Mouse (Mus musculus): ENCODE measurements around the gene Mon1b. TPM values are rescaled to one million over a fixed set of nuclear protein-coding genes. Genes with fewer than 3 reads are reported as not detected.

The Mon1b gene
- total RNA-seq, 2 experiments from 2014 or later = 22.7 to 23.0 TPM

DNA sequence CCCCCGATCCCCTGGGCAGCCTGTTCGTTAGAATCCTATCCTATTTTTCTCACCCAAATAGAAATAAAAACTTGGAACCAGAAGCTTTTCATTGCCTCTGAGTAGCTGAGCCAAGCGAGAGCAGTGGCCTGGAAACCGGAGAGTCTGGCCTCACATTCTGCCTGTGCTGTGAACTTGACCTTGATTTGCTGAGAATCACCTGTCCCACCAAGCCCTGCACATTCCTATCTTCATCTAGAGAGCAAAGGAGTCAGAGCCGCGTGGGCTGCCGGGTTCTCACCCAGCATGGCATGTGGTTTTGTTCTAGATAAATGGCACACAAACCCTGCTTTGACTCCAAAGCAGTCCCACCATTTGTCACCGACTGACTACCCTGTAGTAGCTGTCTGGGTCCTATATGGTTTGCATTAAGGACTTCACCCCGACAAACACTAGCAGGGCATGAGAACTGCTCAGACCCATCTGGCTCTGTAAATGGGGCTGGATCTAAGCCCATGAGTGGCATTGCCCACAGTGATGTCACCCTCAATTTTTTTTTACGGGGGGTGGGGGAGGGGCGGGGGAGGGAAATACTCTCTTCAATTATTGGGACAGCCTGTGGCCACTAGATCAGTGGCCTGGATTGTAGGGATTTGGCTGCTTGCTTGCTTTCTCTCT lies 37.3 kb downstream of the Mon1b start:
- no peak for DNase-seq (ENCODE audit: low spot score in 2 of 2)

DNA sequence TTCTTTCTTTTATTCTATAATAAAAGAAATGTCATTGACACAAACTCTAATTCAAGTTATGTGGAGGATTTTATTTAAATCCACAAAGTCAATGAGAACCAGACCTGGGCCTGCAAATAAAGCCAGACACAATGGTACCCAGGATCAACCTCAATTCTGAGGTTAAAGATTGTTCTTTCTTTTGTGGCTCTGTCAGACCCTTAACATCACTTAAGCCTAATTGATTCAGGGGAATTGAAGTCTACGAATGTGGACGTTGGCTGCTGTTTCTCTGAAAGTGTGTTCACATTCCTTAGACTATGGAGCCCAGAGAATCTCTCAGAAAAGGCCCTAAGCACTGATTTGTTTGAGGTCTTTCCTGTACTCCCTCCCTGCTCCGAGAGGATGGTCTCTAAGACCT lies 37.9 kb downstream of the Mon1b start:
- no peak for DNase-seq (ENCODE audit: low spot score in 2 of 2)

DNA sequence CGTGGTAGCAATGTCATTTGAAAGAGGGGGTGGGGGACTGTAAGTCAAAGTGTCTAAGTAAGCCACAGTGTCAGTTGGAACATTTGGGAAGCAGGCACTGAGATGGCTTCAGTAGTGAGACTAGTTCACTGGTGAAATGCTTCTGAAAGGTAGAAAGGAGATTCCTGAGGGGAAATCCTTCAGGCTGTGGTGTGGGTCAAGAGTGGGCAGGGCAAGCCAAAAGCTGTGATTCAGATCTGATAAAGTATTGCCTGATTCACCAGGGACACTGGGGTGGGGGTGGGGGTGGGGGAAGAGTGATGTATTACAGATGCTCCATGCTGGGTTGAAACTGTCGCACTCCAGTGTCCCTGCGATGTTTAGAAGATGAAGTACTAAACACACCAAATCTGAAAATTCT lies 39.2 kb downstream of the Mon1b start:
- no peak for DNase-seq (ENCODE audit: low spot score in 2 of 2)

DNA sequence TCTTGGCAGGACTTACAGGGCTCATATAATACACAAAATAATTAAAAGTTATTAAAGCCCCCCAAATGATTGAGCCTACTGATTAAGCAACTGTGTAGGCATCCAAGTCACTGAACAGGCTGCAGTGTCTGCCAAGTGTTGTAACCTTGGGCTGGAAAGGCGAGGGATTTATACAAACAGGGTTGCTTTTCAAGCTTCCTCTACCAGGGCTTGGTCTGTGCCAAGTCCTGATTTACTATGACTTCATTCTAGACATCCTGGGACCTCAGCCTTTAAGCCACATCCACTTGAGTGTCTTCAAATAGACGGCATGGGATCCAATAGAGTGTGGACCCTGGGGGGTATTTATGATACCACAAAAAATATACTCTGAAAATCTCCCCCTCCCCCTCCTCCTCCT lies 39.9 kb downstream of the Mon1b start:
- no peak for DNase-seq (ENCODE audit: low spot score in 2 of 2)

DNA sequence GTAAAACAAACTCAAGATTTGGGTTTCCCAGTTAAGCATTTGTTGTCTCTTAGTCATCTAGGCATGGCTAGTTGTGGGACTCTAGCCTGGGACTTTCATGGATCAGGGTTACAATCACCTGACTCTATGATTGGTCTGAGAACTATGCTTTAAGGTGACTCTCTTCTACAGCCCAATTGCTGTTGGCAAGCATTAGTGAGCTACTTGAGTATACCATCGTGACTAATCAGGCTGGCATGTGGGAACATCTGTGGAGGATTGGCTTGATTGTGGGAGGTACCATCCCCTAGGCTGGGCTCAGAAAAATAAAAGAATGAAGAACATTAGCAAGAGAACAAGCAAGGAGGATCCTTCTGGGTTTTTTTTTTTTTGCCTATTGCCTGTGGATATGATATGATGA lies 41.4 kb downstream of the Mon1b start:
- DNase-seq (ENCODE audit: low spot score in 2 of 2) = no peak

DNA sequence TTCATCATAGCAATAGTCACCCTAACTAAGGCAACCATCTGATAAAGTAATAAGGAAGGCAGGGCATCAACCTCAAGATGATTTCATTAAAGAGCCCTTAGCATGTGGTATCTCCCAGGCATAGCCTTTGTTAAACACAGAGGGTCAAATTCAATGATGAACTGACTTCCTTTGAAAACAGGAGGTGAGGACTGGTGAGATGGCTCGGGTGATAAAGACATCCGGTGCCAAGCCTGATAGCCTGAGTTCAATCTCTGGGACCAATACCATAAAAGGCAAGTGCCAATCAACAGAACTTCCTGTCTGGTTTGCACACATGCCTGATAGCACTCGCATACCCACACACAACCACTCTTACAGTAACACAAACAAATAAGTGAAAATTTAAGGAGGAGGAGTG lies 44.0 kb downstream of the Mon1b start:
- no peak for DNase-seq (ENCODE audit: low spot score in 2 of 2)

DNA sequence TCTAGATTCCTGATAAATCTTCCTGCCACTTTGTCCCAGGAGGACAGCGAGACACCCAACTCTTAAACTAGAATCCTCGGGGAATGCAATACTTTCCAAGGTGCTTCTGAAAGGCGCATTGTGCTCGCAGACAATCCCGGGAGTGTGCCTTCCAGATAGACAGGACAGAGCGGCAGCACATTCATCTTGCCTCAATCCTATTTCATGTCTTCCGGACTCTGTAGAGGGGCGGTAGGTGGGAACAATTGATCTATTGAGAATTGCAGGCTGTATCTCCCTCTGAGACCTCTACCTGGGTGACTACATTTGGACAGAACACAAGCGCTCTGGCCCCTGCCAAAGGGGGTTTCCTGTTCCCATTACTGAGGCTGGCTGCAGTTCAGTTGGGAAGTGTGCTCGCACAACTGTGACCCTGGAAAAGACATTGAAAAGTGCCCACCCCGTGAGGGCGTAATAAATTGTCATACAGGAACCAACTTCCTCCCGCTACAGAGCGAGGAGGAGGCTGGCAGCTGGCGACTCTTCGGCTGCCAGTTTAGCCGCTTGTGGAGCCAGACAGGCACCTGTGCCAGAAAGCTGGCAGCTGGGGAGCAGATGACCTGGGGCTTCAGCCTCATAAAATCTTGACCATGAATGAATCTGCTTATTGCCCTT lies 52.6 kb downstream of the Mon1b start:
- DNase-seq (ENCODE audit: low spot score in 2 of 2) = no peak

DNA sequence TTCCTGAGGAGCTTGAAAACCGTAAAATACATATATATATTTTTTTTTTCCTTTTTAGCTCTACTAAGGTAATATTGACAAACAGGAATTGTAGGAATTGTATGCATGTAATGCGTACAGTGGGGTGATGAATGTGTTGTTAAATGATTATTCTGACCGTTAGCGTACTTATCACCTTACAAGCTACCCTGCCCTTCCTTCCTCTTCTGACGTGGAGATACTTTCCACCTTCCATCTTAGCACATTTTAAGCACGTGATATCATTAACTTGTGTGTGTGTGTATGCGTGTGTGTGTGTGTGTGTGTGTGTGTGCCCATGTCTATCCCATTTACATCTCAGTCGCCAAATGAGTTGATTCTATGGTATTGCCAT lies 53.1 kb downstream of the Mon1b start:
- DNase-seq (ENCODE audit: low spot score in 2 of 2) = no peak

DNA sequence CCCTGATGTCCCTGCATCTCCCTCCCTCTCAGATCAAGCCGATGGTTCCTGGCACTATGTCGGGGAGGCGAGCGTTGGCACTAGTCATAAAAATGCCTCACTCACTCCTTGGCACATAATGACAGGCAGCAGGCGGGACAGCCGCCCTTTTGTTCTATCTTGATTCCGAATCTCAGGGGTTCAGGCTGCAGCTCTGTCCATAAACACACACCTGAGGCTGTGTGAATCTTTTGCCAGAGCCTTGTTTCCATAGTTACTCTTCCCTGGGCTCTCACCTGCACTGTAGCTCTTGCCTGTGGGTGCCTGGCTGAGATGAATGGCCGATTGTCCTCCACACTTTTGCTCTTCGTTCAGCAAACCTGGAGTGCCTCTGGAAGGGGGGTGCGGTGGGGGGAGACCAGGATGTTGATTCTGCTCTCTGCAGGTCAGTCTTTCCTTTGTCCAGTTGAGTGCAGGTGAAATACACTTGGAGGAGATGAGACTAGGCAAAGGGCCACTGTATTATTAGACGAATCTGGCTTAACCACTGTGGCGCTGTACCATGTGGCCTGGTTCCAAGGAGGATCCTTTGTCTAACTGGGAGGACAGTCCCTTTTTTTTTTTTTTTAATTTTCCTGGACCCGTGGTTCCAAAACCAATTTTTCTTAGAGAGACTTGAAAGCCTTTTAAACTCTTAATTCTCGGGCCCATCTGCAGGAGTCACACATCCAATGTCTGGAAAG lies 56.4 kb downstream of the Mon1b start:
- DNase-seq (ENCODE audit: low spot score in 2 of 2) = no peak

Other genes starting within 250 kb of the Mon1b start
- gene Syce1l, start 7.6 kb downstream of the Mon1b start, total RNA-seq (2021) = under 1 TPM; 0.49 to 0.89 TPM
- 1 to 10 TPM; 1.6 TPM for gene Adamts18, start 213.2 kb downstream of the Mon1b start, total RNA-seq (2021)